Mouse (Mus musculus): ENCODE measurements around the gene Ecsit.
A peak's percentile ranks its signal among the peaks of the same experiment; 100 is the strongest.

The Ecsit gene

DNA sequence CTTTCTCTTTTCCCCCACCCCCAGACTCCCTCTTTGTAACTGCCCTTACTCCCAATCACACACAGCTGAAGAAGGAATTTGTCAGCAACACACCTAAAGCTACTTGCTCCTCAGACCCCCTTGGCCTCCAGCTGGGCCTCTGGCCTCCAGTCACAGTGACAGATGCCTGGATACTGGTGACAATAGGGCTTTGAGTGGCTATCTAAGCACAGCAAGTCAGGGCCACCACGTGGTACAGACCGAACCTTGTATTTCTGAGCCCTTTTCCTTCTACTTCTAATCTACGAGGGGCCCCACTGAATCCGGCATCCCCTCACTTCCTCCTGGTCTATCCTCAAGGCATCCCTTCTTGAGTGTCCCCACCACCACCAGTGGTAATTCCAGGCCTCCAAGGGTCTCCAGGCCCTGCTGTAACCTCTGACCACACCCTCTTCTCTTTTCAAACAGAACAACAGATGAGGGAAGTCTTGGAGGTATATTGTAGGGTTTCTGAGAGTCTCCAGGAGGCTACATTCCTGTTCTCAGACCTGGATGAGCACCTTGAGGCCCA, 35.4 kb downstream of the Ecsit start:
- no peak for DNase-seq

DNA sequence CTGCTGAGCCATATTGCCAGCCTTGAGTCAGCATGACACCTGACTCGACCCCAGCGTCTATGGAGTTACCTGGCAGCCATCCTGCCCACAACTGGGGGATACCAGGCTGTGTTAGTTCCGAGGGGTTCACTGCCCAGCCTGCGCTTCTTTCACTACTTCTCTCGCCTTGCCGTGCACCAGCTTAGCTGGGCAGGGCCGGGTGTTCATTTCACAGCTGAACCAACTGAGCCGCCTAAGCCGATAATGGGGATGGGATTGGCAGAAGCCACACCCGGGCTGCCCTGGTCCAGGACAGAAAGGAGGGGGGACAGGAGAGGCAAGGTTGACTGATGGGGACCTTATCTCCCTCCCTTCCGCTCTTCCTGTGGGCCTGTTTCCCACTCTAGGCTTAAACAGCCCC, 35.9 kb downstream of the Ecsit start:
- no peak for DNase-seq

GRCm38 (mm10) chr9:22047329-22047728, 37.9 kb downstream of the Ecsit start:
- no peak for DNase-seq

DNA sequence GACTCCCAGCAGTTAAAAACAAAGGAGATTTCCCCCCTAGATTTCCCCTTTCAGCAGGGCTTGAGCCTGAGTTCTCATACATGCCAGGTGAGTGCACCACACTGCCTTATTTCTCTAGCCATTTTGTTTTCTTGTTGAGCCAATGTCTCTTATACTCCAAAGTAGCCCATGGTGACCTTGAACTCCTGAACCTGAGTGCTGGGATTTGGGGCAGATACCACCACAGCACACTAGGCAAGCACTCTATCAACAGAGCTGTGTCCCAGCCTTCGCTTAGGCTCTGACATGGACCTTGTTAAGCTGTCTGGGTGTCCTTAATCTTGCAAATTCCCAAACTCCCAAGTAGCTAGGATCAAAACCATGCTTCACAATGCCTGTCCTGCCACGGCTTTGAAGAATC, 43.4 kb downstream of the Ecsit start:
- no peak for DNase-seq

DNA sequence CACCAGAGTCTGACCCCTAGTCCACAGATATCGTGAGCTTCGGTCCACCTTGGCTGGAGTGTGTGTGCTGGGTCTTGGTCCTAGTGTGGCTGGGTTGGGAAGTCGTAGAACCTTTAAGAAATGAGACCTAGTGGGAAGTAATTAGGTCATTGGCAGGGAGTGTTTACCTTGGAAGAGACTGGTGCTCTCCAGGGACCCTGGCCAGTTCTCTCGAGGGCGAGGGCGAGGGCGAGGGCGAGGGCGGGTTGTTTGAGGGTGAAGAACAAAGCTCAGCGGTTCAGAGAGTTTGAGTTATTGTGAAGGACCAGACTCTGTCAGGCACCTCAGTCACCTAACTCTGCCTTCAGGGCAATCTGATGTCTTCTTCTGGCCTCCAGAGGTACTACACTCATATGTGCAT, 47.4 kb downstream of the Ecsit start:
- DNase-seq: no peak

DNA sequence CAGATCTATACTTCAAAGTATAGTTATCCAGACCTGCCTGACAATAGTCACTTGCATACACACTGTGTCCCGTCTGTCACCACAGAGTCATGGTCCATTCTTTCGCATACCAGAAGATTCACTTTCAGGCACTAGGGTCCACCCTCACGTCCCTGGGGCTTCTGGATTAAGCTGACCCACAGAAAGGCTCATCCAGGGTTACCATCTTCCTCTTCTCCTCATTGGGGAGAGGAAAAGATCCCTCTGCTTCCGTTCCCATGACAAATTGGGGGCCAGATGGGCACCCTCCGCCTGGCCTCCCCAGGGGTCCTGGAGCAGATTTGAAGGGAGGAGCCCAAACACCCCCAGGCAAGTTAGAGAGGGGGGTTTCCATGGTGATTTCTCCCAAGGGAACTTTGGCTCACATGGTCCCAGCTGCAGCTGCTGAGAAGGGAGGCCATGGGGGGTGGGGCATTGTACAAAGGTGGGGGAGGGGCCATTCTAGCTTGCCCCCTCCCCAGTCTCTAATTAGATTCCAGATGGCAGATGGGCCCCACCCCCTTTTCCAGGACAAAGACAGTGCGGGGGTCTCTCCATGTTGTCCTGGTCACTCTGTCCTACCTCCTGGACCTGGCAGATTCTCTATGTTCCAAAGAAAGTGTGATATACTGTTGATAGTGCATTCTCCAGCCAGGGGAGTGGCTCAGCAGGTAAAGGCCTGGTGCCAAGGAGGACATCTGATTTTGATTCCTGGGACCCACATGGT, 49.8 kb downstream of the Ecsit start:
- no peak for DNase-seq

- DNase-seq: no peak
Observed at GRCm38 (mm10) chr9:22030386-22030785, 54.9 kb downstream of the Ecsit start.

GRCm38 (mm10) chr9:22028467-22028866, 56.8 kb downstream of the Ecsit start:
- no peak for DNase-seq

DNA sequence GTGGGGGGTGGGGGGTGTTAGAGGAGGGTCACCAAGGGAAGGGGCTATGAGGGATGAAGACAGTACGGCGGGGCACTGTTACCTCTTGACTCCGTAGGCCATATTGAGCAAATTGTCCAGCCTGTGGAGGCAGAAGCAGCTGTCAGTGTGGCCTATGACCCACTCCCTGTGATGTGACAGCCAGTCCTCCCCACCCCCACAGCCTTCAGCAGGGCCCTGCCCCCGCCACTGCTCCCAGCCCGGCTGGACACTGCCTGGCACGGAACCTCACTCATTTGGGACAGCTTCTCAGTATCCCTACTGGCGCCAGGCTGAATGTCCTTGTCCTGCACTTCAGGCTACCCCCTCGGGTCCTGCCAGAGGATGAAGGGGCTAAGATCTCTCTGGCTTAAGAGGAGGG, 60.6 kb downstream of the Ecsit start:
- DNase-seq: peak; percentile 29

All from lung, postnatal 14 days (tissue).